Mouse (Mus musculus) cerebellum, adult 2 months (tissue): ENCODE results near the gene Zfp282. TPM values are rescaled to one million over a fixed set of nuclear protein-coding genes. Genes with fewer than 3 reads are reported as not detected.

Source experiments
- DNase-seq, 2 experiments: peaks; one replicate each; pipeline ENCODE4 v3.0.0; 2021
- H3K27ac ChIP-seq: fragments of 200-500 bp; 2 replicates; pipeline ENCODE4 v1.5.1; 2012; ENCODE audit warnings: low read length, control low read depth, inconsistent platforms; ENCODE audit not compliant: insufficient read depth
- H3K27me3 ChIP-seq: fragments of 200-500 bp; 2 replicates; pipeline ENCODE4 v1.6.1; 2012; ENCODE audit warnings: inconsistent platforms, mild to moderate bottlenecking, low read length, moderate library complexity; ENCODE audit not compliant: control insufficient read depth, insufficient read depth
- H3K4me1 ChIP-seq: fragments of 200-500 bp; 2 replicates; pipeline ENCODE4 v1.6.1; 2011; ENCODE audit warnings: low read length; ENCODE audit not compliant: control insufficient read depth, insufficient read depth
- H3K4me3 ChIP-seq: fragments of 200-500 bp; replicated peaks from 2 replicates; pipeline ENCODE3; 2011; ENCODE audit warnings: mild to moderate bottlenecking, low read depth, low read length, control low read depth; ENCODE audit not compliant: insufficient read depth
- CTCF ChIP-seq: fragments of 200-500 bp; IDR thresholded peaks from 2 replicates; pipeline ENCODE4 v1.5.1; 2011; ENCODE audit warnings: low read depth, mild to moderate bottlenecking, control low read depth, low read length, moderate library complexity, borderline replicate concordance; ENCODE audit not compliant: insufficient read depth
- POLR2A ChIP-seq: fragments of 200-500 bp; IDR thresholded peaks from 2 replicates; pipeline ENCODE4 v1.6.1; 2011; ENCODE audit warnings: low read length, control low read depth, borderline replicate concordance; ENCODE audit not compliant: insufficient read depth
- WGBS: fragments of 180-500 bp; shearing (Covaris S2); methylation state at CpG from one replicate; pipeline ENCODE4 v1.1.7; 2018; 5-methylcytosine and 5-hydroxymethylcytosine counted together
- polyA plus RNA-seq: library from polyadenylated mRNA; depleted of rRNA; stranded (reverse); fragments of >200 nt; gene quantifications from 2 replicates; pipeline ENCODE4 v1.2.3, GENCODE M21; 2012; rRNA removed

The Zfp282 gene
- polyA plus RNA-seq = 14.0 and 16.6 TPM in 2 replicates

DNA sequence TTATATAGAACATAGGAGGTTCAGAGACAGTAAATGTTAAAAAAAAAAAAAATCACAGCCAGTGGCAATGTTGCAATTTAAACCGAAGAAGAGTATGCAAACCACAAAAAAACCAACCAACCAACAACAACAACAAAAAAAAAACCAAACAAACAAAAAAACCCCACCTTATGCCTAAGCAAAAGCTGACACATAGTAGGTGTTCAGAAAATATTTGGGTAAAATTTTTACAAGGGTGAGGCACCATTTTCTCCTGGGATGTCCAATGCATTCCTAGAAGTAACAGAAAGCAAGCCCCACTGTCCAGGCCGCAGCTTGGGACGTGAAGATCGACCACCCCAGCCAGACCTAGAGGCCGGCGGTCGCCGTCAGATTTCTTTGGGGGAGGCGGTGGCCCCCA is at the start of gene Zfp282:
Zfp282 (plus strand) TSS at position 147 of the 400 bp plus-strand sequence.
- peaks cover 11% of the 10 kb centered on the region for H3K4me1 ChIP-seq
- no peak for TF ChIP-seq CTCF
- TF ChIP-seq POLR2A = no peak
- no peaks in the 10 kb centered on the region for H3K27me3 ChIP-seq
- 7% methylated on average over 9 of the region's 9 CpGs for WGBS
- H3K4me3 ChIP-seq = peak within 1 kb of the TSS; percentile 66
- peak within 1 kb of the TSS; percentile 87 for H3K27ac ChIP-seq
- no peak for DNase-seq

DNA sequence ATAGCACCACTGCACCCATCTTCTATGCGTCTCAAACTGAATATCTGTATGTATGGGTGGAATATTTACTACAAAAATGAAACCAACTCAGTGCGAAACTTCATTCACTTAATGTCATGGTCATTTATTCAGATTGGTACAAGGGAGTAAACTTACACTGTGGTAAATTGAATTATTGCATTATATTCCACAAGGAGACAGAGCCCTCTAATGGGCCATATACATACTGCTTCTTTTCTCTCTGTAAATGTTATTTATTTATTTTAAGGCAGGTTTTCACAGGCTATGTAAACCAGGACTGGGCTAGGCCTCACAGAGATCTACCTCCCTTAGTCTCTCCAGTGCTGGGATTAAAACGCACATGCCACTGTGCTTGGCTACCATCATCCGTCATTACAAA is 49.5 kb upstream of the Zfp282 start:
- no peaks in the 10 kb centered on the region for H3K27me3 ChIP-seq

DNA sequence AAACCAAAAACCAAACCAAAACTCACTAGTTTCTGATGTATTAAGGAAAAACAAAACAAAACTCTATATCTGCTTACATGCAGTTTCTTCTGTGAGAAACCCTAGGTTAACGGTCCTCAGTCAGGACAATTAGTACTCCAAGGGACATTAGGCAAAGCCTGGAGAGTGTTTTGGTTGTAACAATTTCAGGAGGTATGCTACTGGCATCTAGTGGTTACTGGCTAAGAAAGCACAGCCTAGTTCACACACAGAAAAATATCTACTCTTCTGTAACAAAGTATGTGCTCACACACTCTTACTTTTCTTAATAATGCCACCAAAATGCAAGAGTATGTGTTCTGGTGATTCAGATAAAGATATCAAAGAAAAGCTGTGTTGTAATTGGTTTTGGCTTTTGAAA is 48.1 kb upstream of the Zfp282 start:
- H3K27ac ChIP-seq = no peak overlapping the region
- DNase-seq = peak in 1 of 2 experiments; percentile 47
- WGBS = 6% methylated on average over 1 of the region's 1 CpGs

More for the DNA sequence above, 49.5 kb upstream of the Zfp282 start:
- no peaks in the 10 kb centered on the region; the same call in none of the 2 replicates for H3K4me1 ChIP-seq
- H3K4me3 ChIP-seq = no peak overlapping the region
- no peak for TF ChIP-seq CTCF
- TF ChIP-seq POLR2A = no peak
- no peak overlapping the region for H3K27ac ChIP-seq
- WGBS = 91% methylated on average over 4 of the region's 4 CpGs
- no peak for DNase-seq

DNA sequence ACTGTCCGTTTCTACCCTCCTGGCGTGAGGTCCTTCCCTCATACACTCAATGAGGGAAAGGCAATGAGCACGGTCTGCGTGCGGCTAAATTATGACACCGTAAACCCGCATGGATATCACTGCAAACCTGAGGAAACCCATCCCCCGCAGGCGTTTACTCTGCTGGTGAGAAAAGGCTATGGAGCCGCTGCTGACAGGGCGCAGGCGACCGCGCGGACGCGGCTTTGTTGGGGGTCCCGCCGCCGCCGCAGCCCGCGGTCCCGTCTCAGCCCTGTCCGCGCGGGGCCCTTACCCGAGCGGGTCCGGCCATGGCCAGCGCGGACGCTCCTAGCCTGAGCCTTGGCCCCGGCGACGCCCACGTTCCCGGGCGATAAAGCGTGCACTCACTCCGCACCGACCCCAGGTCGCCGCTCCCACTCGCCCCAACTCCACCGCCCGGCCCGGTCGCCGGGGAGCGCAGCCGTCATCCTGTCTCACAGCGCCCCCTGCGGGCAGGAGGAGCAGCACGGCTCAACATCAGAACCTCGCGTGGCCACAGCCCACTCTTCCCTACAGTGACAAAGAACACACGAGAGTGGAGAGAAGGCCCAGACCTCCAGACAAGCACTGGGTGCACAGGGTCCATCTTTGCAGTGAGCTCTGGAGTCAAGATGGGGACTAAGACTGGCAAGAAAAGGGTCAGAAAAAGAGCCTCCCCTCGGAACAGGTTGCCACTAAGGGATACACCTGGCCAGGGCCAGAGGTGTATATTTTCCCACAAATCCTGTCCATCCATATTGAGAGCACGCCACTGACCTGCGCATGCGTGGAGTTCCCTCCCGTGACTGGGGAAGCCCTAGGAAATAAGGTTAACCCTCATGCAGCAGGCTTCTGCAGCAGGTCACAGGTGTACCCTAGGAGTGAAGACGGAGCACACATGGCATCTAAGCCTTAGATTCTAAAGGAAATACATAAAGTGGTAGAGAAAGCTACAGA is 46.6 kb upstream of the Zfp282 start, which contains the start of gene Zfp786:
Zfp786 (minus strand) TSS at position 764 of the 975 bp plus-strand sequence.
- peak; percentile 50 for TF ChIP-seq POLR2A
- peak; percentile 91 for TF ChIP-seq CTCF
- H3K4me3 ChIP-seq = peak within 1 kb of the TSS; percentile 95
- WGBS = under 1% methylated on average over 64 of the region's 64 CpGs
- H3K4me1 ChIP-seq = no peaks in the 10 kb centered on the region; the same call in 1 of the 2 replicates
- peak within 1 kb of the TSS; percentile 77 for H3K27ac ChIP-seq
- DNase-seq = peak; percentile 96 to 97
- H3K27me3 ChIP-seq = no peaks in the 10 kb centered on the region

More for the DNA sequence above, 48.1 kb upstream of the Zfp282 start:
- Histone ChIP-seq H3K4me1 (no peaks in the 10 kb centered on the region; the same call in 1 of the 2 replicates), H3K27me3 (no peaks in the 10 kb centered on the region), H3K4me3 (no peak overlapping the region)
- no peak for TF ChIP-seq POLR2A
- peak; percentile 31; the same call in 1 of the 2 replicates for TF ChIP-seq CTCF

DNA sequence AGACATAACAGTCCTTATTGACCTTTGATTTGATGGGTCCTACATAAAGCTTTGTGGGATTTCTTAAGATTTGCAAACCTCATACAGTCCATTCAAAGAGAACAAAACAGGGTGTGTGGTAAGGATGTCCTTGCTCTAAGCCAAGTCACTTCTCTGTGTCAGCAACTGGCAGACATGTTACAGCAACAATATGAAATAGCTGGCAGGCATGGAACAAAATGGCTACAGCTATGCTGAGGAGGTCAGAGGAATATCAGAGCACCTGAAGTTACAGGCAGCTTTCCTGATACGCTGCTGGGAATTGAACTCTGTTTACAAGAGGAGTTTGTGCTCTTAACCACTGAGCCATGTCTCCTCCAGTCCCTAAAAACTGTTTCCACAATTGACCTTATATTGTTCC is 44.8 kb upstream of the Zfp282 start:
- Histone ChIP-seq H3K4me1 (peaks cover 3% of the 10 kb centered on the region; the same call in 1 of the 2 replicates), H3K27me3 (no peaks in the 10 kb centered on the region), H3K4me3 (no peak overlapping the region), H3K27ac (no peak overlapping the region)
- DNase-seq = no peak
- TF ChIP-seq POLR2A (no peak), CTCF (no peak)
- WGBS = 92% methylated on average over 1 of the region's 1 CpGs

DNA sequence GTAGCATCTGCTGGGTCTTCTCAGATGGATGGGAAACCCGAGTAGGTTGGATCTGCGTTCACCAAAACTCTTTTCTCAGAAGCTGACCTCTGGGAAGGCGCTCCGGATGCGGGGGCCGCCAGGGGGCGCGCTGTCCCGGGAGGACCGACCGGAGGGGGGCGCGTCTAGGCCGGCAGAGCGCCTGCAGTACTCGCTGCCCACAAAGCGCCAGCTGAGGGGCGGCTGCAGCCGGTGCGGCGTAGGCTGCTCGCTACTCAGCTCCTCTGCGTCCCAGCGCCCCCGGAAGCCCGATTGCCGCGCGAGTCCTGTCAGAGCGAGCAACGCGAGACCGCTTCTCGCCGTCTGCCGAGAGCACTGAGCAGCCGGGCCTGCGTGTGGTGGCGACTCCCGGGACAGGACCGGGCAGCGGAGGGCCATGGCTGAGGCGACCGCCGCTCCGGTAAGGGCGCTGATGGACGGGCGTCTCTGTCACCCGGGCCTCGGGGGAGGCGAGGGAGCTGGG is 41.5 kb upstream of the Zfp282 start, which contains the start of gene Zfp398:
Zfp398 (plus strand) TSS at position 180 of the 502 bp plus-strand sequence.
- DNase-seq = peak; percentile 96 to 98
- TF ChIP-seq POLR2A (peak; percentile 76), CTCF (peak; percentile 82)
- Histone ChIP-seq H3K4me3 (peak within 1 kb of the TSS; percentile 84), H3K27ac (peak within 1 kb of the TSS; percentile 76), H3K4me1 (peaks cover 8% of the 10 kb centered on the region; the same call in 1 of the 2 replicates), H3K27me3 (no peaks in the 10 kb centered on the region)
- WGBS = under 1% methylated on average over 51 of the region's 52 CpGs

DNA sequence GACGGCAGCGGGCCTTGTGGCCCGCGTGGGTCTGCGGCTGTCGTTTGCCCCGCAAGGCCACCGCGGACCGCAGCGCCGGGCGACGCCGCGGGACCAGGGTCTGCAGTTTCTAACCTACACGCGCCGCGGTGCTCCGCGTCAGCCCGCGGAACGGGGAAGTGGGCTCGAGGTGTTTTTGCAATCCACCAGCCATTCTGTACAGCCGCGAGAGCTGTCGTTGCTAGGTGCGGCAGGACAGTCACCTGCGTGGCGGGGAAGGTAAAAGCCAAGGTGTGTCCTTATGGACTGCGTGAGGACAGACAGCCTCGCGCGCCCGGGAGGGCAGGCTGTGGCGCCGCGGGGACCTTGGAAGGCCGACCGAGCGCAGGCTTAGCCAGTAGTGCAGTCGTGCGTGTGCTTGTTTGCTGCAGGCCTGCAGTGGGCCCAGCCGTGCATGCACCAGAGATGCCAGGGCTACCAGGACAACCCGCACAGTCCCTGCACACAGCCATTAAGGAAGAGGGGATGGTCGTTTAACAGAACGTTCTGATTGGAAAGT is 41.0 kb upstream of the Zfp282 start:
- H3K4me1 ChIP-seq = peaks cover 8% of the 10 kb centered on the region; the same call in 1 of the 2 replicates
- WGBS = under 1% methylated on average over 49 of the region's 49 CpGs
- H3K4me3 ChIP-seq = peak overlapping the region; percentile 84
- TF ChIP-seq CTCF (no peak), POLR2A (no peak)
- peak; percentile 79 to 80 for DNase-seq
- peak overlapping the region; percentile 76 for H3K27ac ChIP-seq
- no peaks in the 10 kb centered on the region for H3K27me3 ChIP-seq
